In the genomic region with DNA sequence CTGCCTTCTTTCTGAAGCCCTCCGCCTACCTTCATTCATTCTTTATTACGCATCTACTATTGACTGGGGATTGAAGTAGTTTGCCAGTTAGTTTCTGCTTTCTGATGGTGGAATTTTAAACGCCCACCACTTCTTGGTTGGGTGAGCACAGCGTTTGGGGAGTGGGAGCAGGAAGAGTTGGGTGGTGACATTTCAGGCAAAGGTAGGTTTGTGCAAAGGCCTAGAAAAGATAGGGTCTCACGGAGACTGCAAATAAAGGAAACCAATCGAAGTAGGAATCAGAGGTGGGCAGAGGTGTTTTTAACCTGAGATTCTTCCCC, we compare ENCODE assay signal across 8 mouse cellular contexts. TPM values are rescaled to one million over a fixed set of nuclear protein-coding genes. Genes with fewer than 3 reads are reported as not detected.
DNase-seq lines count a peak whose midpoint lies in the region; ATAC-seq and TF ChIP-seq lines count a peak whose summit lies in the region.

No protein-coding gene starts in this region.

- TF ChIP-seq POLR2A in lung, adult 2 months (IDR thresholded peaks at IDR 0.05; ENCODE audit: borderline replicate concordance, extremely low read depth, low read depth, low read length) = no peak

- TF ChIP-seq CTCF in lung, adult 2 months (IDR thresholded peaks at IDR 0.05; ENCODE audit: insufficient read depth, low read length) = no peak

- no peak for DNase-seq in lung, adult 2 months
- DNase-seq in lung, postnatal 14 days = no peak
- DNase-seq in embryonic facial prominence, embryonic 14.5 days (ENCODE audit: low spot score) = no peak
- no peak for DNase-seq in left cerebral cortex, adult 18-20 months (ENCODE audit: low spot score in 2 of 2)
- no peak for DNase-seq in spleen, postnatal 10 days (ENCODE audit: low spot score in 2 of 2)

- H3K27me3 ChIP-seq in embryonic facial prominence, embryonic 14.5 days (replicated peaks; ENCODE audit: control insufficient read depth, insufficient read depth, low read length) = no peaks in the 10 kb centered on the region
- H3K27me3 ChIP-seq in intestine, embryonic 16.5 days (replicated peaks; ENCODE audit: control insufficient read depth, insufficient read depth, low read length) = no peaks in the 10 kb centered on the region
- H3K27me3 ChIP-seq in neural tube, embryonic 13.5 days = no peaks in the 10 kb centered on the region

- 5% methylated on average over 6 of the region's 6 CpGs for WGBS in lung, adult 2 months
- 7% methylated on average over 6 of the region's 6 CpGs for WGBS in embryonic facial prominence, embryonic 14.5 days
- 6% methylated on average over 6 of the region's 6 CpGs for WGBS in intestine, embryonic 16.5 days
- 7% methylated on average over 6 of the region's 6 CpGs for WGBS in neural tube, embryonic 13.5 days

- peak overlapping the region; percentile 54 for H3K4me2 ChIP-seq in embryonic facial prominence, embryonic 14.5 days (ENCODE audit: low read depth, low read length)
- peak overlapping the region; percentile 63 for H3K4me2 ChIP-seq in intestine, embryonic 16.5 days (ENCODE audit: low read depth, low read length)
- peak overlapping the region; percentile 68 for H3K4me2 ChIP-seq in neural tube, embryonic 13.5 days

- H3K4me3 ChIP-seq in lung, adult 2 months (replicated peaks; ENCODE audit: extremely low read depth, low read depth, low read length) = peak overlapping the region; percentile 89
- H3K4me3 ChIP-seq in embryonic facial prominence, embryonic 14.5 days (ENCODE audit: low read depth, low read length) = peak overlapping the region; percentile 91
- peak overlapping the region; percentile 77 for H3K4me3 ChIP-seq in intestine, embryonic 16.5 days (ENCODE audit: low read length)
- peak overlapping the region; percentile 97 for H3K4me3 ChIP-seq in neural tube, embryonic 13.5 days

- H3K4me1 ChIP-seq in lung, adult 2 months (ENCODE audit: control insufficient read depth, insufficient read depth, low read length) = peaks cover 8% of the 10 kb centered on the region
- H3K4me1 ChIP-seq in embryonic facial prominence, embryonic 14.5 days (ENCODE audit: control insufficient read depth, insufficient read depth, low read length) = peaks cover 7% of the 10 kb centered on the region
- peaks cover 11% of the 10 kb centered on the region for H3K4me1 ChIP-seq in intestine, embryonic 16.5 days (ENCODE audit: control insufficient read depth, insufficient read depth, low read length)
- H3K4me1 ChIP-seq in neural tube, embryonic 13.5 days (replicated peaks) = peaks cover 34% of the 10 kb centered on the region

- no peaks in the 10 kb centered on the region for H3K9me3 ChIP-seq in embryonic facial prominence, embryonic 14.5 days (ENCODE audit: control insufficient read depth, low read length)
- no peaks in the 10 kb centered on the region for H3K9me3 ChIP-seq in intestine, embryonic 16.5 days (ENCODE audit: control insufficient read depth, low read length)
- no peaks in the 10 kb centered on the region for H3K9me3 ChIP-seq in neural tube, embryonic 13.5 days

- ATAC-seq in embryonic facial prominence, embryonic 14.5 days (ENCODE audit: low read depth) = no peak
- ATAC-seq in intestine, embryonic 16.5 days = no peak
- no peak for ATAC-seq in neural tube, embryonic 13.5 days (ENCODE audit: low read depth)
- ATAC-seq in inflammation-experienced regulatory T-cells, adult 6 months = no peak

- peak overlapping the region; percentile 84 for H3K27ac ChIP-seq in embryonic facial prominence, embryonic 14.5 days (replicated peaks; ENCODE audit: low read depth, low read length)
- peak overlapping the region; percentile 97 for H3K27ac ChIP-seq in intestine, embryonic 16.5 days (ENCODE audit: low read length)
- peak overlapping the region; percentile 94 for H3K27ac ChIP-seq in neural tube, embryonic 13.5 days (replicated peaks)

- peak overlapping the region; percentile 71 for H3K9ac ChIP-seq in embryonic facial prominence, embryonic 14.5 days (ENCODE audit: low read depth, low read length)
- H3K9ac ChIP-seq in intestine, embryonic 16.5 days (ENCODE audit: low read depth, low read length) = peak overlapping the region; percentile 92
- peak overlapping the region; percentile 75 for H3K9ac ChIP-seq in neural tube, embryonic 13.5 days

- peaks cover 13% of the 10 kb centered on the region; the same call in 1 of the 2 replicates for H3K36me3 ChIP-seq in embryonic facial prominence, embryonic 14.5 days (ENCODE audit: control insufficient read depth, insufficient read depth, low read length)
- H3K36me3 ChIP-seq in intestine, embryonic 16.5 days (ENCODE audit: control insufficient read depth, insufficient read depth, low read length) = no peaks in the 10 kb centered on the region
- H3K36me3 ChIP-seq in neural tube, embryonic 13.5 days = peaks cover 6% of the 10 kb centered on the region; the same call in 1 of the 2 replicates

RNA-seq across cellular contexts. Expression of a gene that starts 0.7 kb away (rescaled TPM):
- 158 and 195 TPM in 2 replicates for polyA plus RNA-seq in lung, adult 2 months (2012; rRNA removed)
- polyA plus RNA-seq in embryonic facial prominence, embryonic 14.5 days (2014; fragmentation: Nextera tagmentation; extraction: Ambion mirVana) = 673 and 697 TPM in 2 replicates
- 420 and 457 TPM in 2 replicates for polyA plus RNA-seq in intestine, embryonic 16.5 days (2015; fragmentation: Nextera tagmentation; extraction: Ambion mirVana)
- polyA plus RNA-seq in neural tube, embryonic 13.5 days (2015; fragmentation: Nextera tagmentation; extraction: Ambion mirVana) = 873 and 888 TPM in 2 replicates
- total RNA-seq in left cerebral cortex, adult 18-20 months (2021) = 100 to 1,000 TPM; 178 to 187 TPM
- polyA plus RNA-seq in inflammation-experienced regulatory T-cells, adult 6 months (2017; shearing (Covaris generic)) = 100 to 1,000 TPM; 161 to 195 (median 174) TPM

RNA-seq across cellular contexts. Expression of a gene that starts 25.3 kb away (rescaled TPM):
- polyA plus RNA-seq in lung, adult 2 months (2012; rRNA removed) = 3.2 and 5.3 TPM in 2 replicates
- 84.2 and 86.6 TPM in 2 replicates for polyA plus RNA-seq in embryonic facial prominence, embryonic 14.5 days (2014; fragmentation: Nextera tagmentation; extraction: Ambion mirVana)
- 69.6 and 73.9 TPM in 2 replicates for polyA plus RNA-seq in intestine, embryonic 16.5 days (2015; fragmentation: Nextera tagmentation; extraction: Ambion mirVana)
- 62.0 and 62.5 TPM in 2 replicates for polyA plus RNA-seq in neural tube, embryonic 13.5 days (2015; fragmentation: Nextera tagmentation; extraction: Ambion mirVana)
- total RNA-seq in left cerebral cortex, adult 18-20 months (2021) = 10 to 100 TPM; 16.2 to 17.4 TPM
- polyA plus RNA-seq in inflammation-experienced regulatory T-cells, adult 6 months (2017; shearing (Covaris generic)) = 10 to 100 TPM; 38.0 to 65.4 (median 46.1) TPM

RNA-seq across cellular contexts. Expression of a gene that starts 39.9 kb away (rescaled TPM):
- polyA plus RNA-seq in lung, adult 2 months (2012; rRNA removed) = 1.2 TPM in 2 replicates
- 0.19 and 0.38 TPM in 2 replicates for polyA plus RNA-seq in embryonic facial prominence, embryonic 14.5 days (2014; fragmentation: Nextera tagmentation; extraction: Ambion mirVana)
- 0.28 and 0.60 TPM in 2 replicates for polyA plus RNA-seq in intestine, embryonic 16.5 days (2015; fragmentation: Nextera tagmentation; extraction: Ambion mirVana)
- 0.45 and 0.63 TPM in 2 replicates for polyA plus RNA-seq in neural tube, embryonic 13.5 days (2015; fragmentation: Nextera tagmentation; extraction: Ambion mirVana)
- under 1 TPM in 1 of 2 experiments, not detected in 1; 0.44 TPM for total RNA-seq in left cerebral cortex, adult 18-20 months (2021)
- polyA plus RNA-seq in inflammation-experienced regulatory T-cells, adult 6 months (2017; shearing (Covaris generic)) = not detected
